Mouse (Mus musculus): ENCODE data around the gene Ntn5. TPM values are rescaled to one million over a fixed set of nuclear protein-coding genes. Genes with fewer than 3 reads are reported as not detected.
A peak's percentile ranks its signal among the peaks of the same experiment; 100 is the strongest.
"Not testable (repeated sequence)": the region's sequence is repeated elsewhere in the genome, so short reads cannot be mapped to it uniquely, and the experiment has no call there.

The Ntn5 gene
- polyA plus RNA-seq, 1 experiment from 2014 or later: 3.4 TPM

DNA sequence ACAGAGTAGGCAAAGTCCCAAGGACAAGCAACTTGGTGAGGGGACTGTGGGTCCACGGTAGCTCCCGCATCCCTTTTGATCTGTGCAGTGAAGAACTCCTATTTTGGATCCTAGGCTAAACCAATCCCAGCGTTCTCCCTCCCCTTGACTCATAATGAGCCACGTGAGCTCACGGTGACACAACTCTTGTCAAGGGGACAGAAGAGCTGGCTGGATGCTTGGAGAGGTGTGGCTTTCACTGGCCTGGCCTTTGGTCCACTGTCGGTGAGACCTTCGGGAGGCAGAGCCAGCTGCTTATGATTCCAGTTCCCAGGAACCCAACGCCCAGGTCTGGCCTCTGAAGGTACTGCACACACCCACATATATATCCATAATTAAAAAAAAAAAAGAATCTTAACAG lies 34.5 kb upstream of the Ntn5 start:
- Histone ChIP-seq H3K27me3 (replicated peaks; ENCODE audit: control insufficient read depth, insufficient read depth, low read length) (no peaks in the 10 kb centered on the region), H3K27ac (replicated peaks; ENCODE audit: low read depth, low read length) (no peak overlapping the region), H3K4me2 (ENCODE audit: low read depth, low read length) (no peak overlapping the region), H3K36me3 (ENCODE audit: control insufficient read depth, insufficient read depth, low read length) (no peaks in the 10 kb centered on the region), H3K9me3 (ENCODE audit: control insufficient read depth, low read length) (no peaks in the 10 kb centered on the region), H3K4me1 (ENCODE audit: control insufficient read depth, insufficient read depth, low read length) (peaks cover 4% of the 10 kb centered on the region; the same call in 1 of the 2 replicates), H3K9ac (ENCODE audit: low read depth, low read length) (no peak overlapping the region), H3K4me3 (ENCODE audit: low read depth, low read length) (no peak overlapping the region)
- WGBS: 80% methylated on average over 8 of the region's 8 CpGs
- ATAC-seq (ENCODE audit: low read depth) (no peak), DNase-seq (ENCODE audit: low spot score) (no peak)

- not testable (repeated sequence) for H3K36me3 ChIP-seq (ENCODE audit: control insufficient read depth, insufficient read depth, low read length); H3K9me3 ChIP-seq (ENCODE audit: control insufficient read depth, low read length); DNase-seq (ENCODE audit: low spot score); H3K9ac ChIP-seq (ENCODE audit: low read depth, low read length); H3K27me3 ChIP-seq (replicated peaks; ENCODE audit: control insufficient read depth, insufficient read depth, low read length); H3K4me2 ChIP-seq (ENCODE audit: low read depth, low read length); H3K4me3 ChIP-seq (ENCODE audit: low read depth, low read length); H3K4me1 ChIP-seq (ENCODE audit: control insufficient read depth, insufficient read depth, low read length); H3K27ac ChIP-seq (replicated peaks; ENCODE audit: low read depth, low read length); ATAC-seq (ENCODE audit: low read depth)
- WGBS: 92% methylated on average over 18 of the region's 20 CpGs
These were observed 33.3 kb upstream of the Ntn5 start for GRCm38 (mm10) chr7:45650484-45650883.

DNA sequence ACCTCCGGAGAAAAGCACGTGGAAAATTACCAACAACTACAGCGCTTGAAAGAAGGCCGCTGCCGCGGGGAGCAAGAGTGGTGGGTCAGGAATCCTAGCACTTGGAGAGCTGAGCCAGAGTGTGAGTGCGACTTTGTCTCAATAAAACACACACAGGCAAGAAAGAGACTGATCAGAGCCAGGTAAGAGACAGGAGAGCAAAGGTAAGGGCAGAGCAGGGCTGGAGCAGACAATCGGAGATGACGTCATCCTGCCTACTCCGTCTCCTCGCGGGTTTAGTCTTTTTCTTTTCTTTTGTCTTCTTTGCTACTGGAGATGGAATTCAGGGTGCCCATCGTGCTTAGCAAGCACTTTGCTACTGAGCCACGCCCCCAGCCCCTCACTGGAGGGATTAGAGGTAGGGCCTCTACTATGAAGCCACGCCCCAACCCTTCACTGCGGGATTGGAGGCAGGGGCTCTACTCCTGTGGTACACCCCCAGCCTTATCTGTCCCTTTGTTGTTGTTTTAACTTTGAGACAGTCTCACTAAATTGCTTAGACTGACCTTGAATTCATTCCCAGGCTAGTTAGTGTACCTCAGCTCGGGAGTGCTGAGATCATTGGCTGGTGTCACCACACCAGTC lies 29.3 kb upstream of the Ntn5 start:
- 28% methylated on average over 17 of the region's 17 CpGs for WGBS
- Histone ChIP-seq H3K4me3 (ENCODE audit: low read depth, low read length) (no peak overlapping the region), H3K27me3 (replicated peaks; ENCODE audit: control insufficient read depth, insufficient read depth, low read length) (no peaks in the 10 kb centered on the region), H3K4me2 (ENCODE audit: low read depth, low read length) (peak overlapping the region; percentile 34), H3K4me1 (ENCODE audit: control insufficient read depth, insufficient read depth, low read length) (no peaks in the 10 kb centered on the region), H3K36me3 (ENCODE audit: control insufficient read depth, insufficient read depth, low read length) (no peaks in the 10 kb centered on the region), H3K27ac (replicated peaks; ENCODE audit: low read depth, low read length) (peak overlapping the region; percentile 36; the same call in 1 of the 2 replicates), H3K9ac (ENCODE audit: low read depth, low read length) (no peak overlapping the region), H3K9me3 (ENCODE audit: control insufficient read depth, low read length) (0 out of 2 replicates have a peak, but pooled peaks cover 6% of the 10 kb centered on the region)
- peak; percentile 73 for ATAC-seq (ENCODE audit: low read depth)
- peak; percentile 70 for DNase-seq (ENCODE audit: low spot score)

DNA sequence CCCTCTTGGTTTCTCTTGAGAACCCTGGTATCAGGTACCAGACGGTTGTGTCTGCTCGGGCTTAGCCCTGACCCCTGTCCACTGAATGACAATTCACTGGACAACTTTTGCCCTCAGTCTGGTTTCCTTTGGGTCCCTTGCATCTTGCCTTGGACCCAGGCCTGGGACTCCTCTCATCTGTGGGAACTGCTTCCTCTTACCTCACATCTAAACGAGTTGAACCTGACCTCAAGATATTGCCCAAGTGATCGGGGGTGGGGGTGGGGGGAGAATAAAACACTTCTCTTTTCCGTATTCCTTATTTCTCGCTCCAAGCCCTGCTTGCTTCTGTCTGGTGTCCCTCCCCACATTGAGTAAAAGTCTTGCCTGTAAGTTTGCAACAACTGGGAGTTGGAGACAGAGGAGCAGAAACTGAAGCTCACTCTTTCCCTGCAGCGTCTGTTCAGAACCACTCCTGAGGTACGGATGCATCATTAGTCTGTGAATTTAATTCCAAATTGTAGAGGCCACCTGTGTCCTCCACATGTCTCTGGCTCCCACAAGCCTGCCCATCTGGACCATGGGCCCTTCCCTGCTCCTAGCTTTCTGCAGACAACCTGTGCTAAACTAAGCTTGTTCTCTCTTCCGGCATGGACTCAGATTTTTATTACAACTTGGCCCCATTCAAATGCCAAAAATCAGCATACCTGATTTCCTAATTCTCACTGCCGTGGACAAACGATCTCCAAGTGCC lies 22.9 kb upstream of the Ntn5 start:
- Histone ChIP-seq H3K9me3 (ENCODE audit: control insufficient read depth, low read length) (0 out of 2 replicates have a peak, but pooled peaks cover 6% of the 10 kb centered on the region), H3K36me3 (ENCODE audit: control insufficient read depth, insufficient read depth, low read length) (no peaks in the 10 kb centered on the region), H3K9ac (ENCODE audit: low read depth, low read length) (no peak overlapping the region), H3K4me3 (ENCODE audit: low read depth, low read length) (no peak overlapping the region), H3K27ac (replicated peaks; ENCODE audit: low read depth, low read length) (no peak overlapping the region), H3K4me1 (ENCODE audit: control insufficient read depth, insufficient read depth, low read length) (peaks cover 9% of the 10 kb centered on the region; the same call in 1 of the 2 replicates), H3K4me2 (ENCODE audit: low read depth, low read length) (no peak overlapping the region), H3K27me3 (replicated peaks; ENCODE audit: control insufficient read depth, insufficient read depth, low read length) (no peaks in the 10 kb centered on the region)
- 72% methylated on average over 11 of the region's 11 CpGs for WGBS
- ATAC-seq (ENCODE audit: low read depth): no peak
- DNase-seq (ENCODE audit: low spot score): no peak

- H3K27me3 ChIP-seq (replicated peaks; ENCODE audit: control insufficient read depth, insufficient read depth, low read length); ATAC-seq (ENCODE audit: low read depth); H3K4me1 ChIP-seq (ENCODE audit: control insufficient read depth, insufficient read depth, low read length); H3K36me3 ChIP-seq (ENCODE audit: control insufficient read depth, insufficient read depth, low read length); H3K27ac ChIP-seq (replicated peaks; ENCODE audit: low read depth, low read length); H3K4me3 ChIP-seq (ENCODE audit: low read depth, low read length); H3K4me2 ChIP-seq (ENCODE audit: low read depth, low read length); H3K9ac ChIP-seq (ENCODE audit: low read depth, low read length); DNase-seq (ENCODE audit: low spot score); H3K9me3 ChIP-seq (ENCODE audit: control insufficient read depth, low read length): not testable (repeated sequence)
- 90% methylated on average over 6 of the region's 6 CpGs for WGBS
These were observed 22.1 kb upstream of the Ntn5 start for GRCm38 (mm10) chr7:45661702-45662101.

GRCm38 (mm10) chr7:45665303-45666138 lies 18.3 kb upstream of the Ntn5 start:
- peak overlapping the region; percentile 30; the same call in 1 of the 2 replicates for H3K9ac ChIP-seq (ENCODE audit: low read depth, low read length)
- no peaks in the 10 kb centered on the region for H3K27me3 ChIP-seq (replicated peaks; ENCODE audit: control insufficient read depth, insufficient read depth, low read length)
- no peaks in the 10 kb centered on the region for H3K9me3 ChIP-seq (ENCODE audit: control insufficient read depth, low read length)
- H3K4me2 ChIP-seq (ENCODE audit: low read depth, low read length): no peak overlapping the region
- no peak overlapping the region for H3K4me3 ChIP-seq (ENCODE audit: low read depth, low read length)
- peak; percentile 68 for ATAC-seq (ENCODE audit: low read depth)
- peak; percentile 59 for DNase-seq (ENCODE audit: low spot score)
- no peak overlapping the region for H3K27ac ChIP-seq (replicated peaks; ENCODE audit: low read depth, low read length)
- H3K4me1 ChIP-seq (ENCODE audit: control insufficient read depth, insufficient read depth, low read length): peaks cover 9% of the 10 kb centered on the region; the same call in 1 of the 2 replicates
- H3K36me3 ChIP-seq (ENCODE audit: control insufficient read depth, insufficient read depth, low read length): no peaks in the 10 kb centered on the region
- 47% methylated on average over 13 of the region's 13 CpGs for WGBS

GRCm38 (mm10) chr7:45666161-45666560 lies 17.7 kb upstream of the Ntn5 start, which contains the start of gene Fut2:
Gene Fut2 (minus strand): TSS chr7:45666394.
- Histone ChIP-seq H3K4me3 (ENCODE audit: low read depth, low read length) (no peak within 1 kb of the TSS), H3K4me1 (ENCODE audit: control insufficient read depth, insufficient read depth, low read length) (peaks cover 9% of the 10 kb centered on the region; the same call in 1 of the 2 replicates), H3K36me3 (ENCODE audit: control insufficient read depth, insufficient read depth, low read length) (no peaks in the 10 kb centered on the region), H3K4me2 (ENCODE audit: low read depth, low read length) (no peak within 1 kb of the TSS), H3K9ac (ENCODE audit: low read depth, low read length) (peak within 1 kb of the TSS; percentile 30; the same call in 1 of the 2 replicates), H3K9me3 (ENCODE audit: control insufficient read depth, low read length) (no peaks in the 10 kb centered on the region), H3K27ac (replicated peaks; ENCODE audit: low read depth, low read length) (no peak within 1 kb of the TSS), H3K27me3 (replicated peaks; ENCODE audit: control insufficient read depth, insufficient read depth, low read length) (no peaks in the 10 kb centered on the region)
- 77% methylated on average over 7 of the region's 7 CpGs for WGBS
- no peak for ATAC-seq (ENCODE audit: low read depth)
- no peak for DNase-seq (ENCODE audit: low spot score)

DNA sequence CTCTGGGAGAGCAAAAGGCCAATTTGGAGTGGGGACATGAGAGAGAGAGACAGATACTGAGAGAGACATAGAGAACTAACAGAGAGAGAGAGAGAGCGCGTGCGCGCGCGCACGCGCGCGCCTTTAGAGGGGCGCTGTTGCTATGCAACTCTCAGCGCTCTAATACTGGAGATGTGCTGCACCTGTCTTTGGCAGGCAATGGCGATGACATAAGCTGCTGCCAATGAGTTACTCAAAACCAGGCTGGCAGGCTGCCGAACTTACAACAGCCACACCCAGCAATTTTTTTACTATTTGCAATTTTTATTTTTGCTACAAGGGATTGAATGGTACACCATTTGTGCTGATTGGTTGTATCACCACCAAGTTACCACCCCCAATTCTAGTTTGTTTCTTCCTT lies 16.1 kb upstream of the Ntn5 start:
- Histone ChIP-seq H3K4me2 (ENCODE audit: low read depth, low read length) (no peak overlapping the region), H3K27me3 (replicated peaks; ENCODE audit: control insufficient read depth, insufficient read depth, low read length) (no peaks in the 10 kb centered on the region), H3K27ac (replicated peaks; ENCODE audit: low read depth, low read length) (no peak overlapping the region), H3K9me3 (ENCODE audit: control insufficient read depth, low read length) (no peaks in the 10 kb centered on the region), H3K4me1 (ENCODE audit: control insufficient read depth, insufficient read depth, low read length) (peaks cover 9% of the 10 kb centered on the region; the same call in 1 of the 2 replicates), H3K9ac (ENCODE audit: low read depth, low read length) (no peak overlapping the region), H3K36me3 (ENCODE audit: control insufficient read depth, insufficient read depth, low read length) (no peaks in the 10 kb centered on the region), H3K4me3 (ENCODE audit: low read depth, low read length) (no peak overlapping the region)
- 68% methylated on average over 14 of the region's 14 CpGs for WGBS
- DNase-seq (ENCODE audit: low spot score): peak; percentile 69
- no peak for ATAC-seq (ENCODE audit: low read depth)

All from embryonic facial prominence, embryonic 14.5 days (tissue).